Mouse (Mus musculus) stomach, postnatal 0 days (tissue): ENCODE data around the gene Rps7. TPM values are rescaled to one million over a fixed set of nuclear protein-coding genes. Genes with fewer than 3 reads are reported as not detected.
A peak's percentile ranks its signal among the peaks of the same experiment; 100 is the strongest.

Experiments used
- ATAC-seq: fragments of 200-750 bp; cut with Nextera tagmentation; 2 replicates; pipeline ENCODE4 v1.8.0; 2017; ENCODE audit not compliant: low FRiP score, low TSS enrichment
- DNase-seq: peaks from one replicate; pipeline ENCODE4 v3.0.0-alpha.2; 2016; ENCODE audit warnings: low spot score
- H3K27ac ChIP-seq: fragments of 300-500 bp; sonication (generic); replicated peaks from 2 replicates; pipeline ENCODE4 v1.5.1; 2014; ENCODE audit warnings: mild to moderate bottlenecking, control low read depth
- H3K27me3 ChIP-seq: fragments of 300-500 bp; sonication (generic); 2 replicates; pipeline ENCODE4 v1.6.1; 2014; ENCODE audit warnings: low read length; ENCODE audit not compliant: control insufficient read depth, insufficient read depth
- H3K36me3 ChIP-seq: fragments of 300-500 bp; sonication (generic); 2 replicates; pipeline ENCODE4 v1.6.1; 2014; ENCODE audit warnings: low read length, mixed read lengths; ENCODE audit not compliant: control insufficient read depth, insufficient read depth
- H3K4me1 ChIP-seq: fragments of 300-500 bp; sonication (generic); replicated peaks from 2 replicates; pipeline ENCODE4 v1.6.1; 2014; ENCODE audit warnings: antibody characterized with exemption; ENCODE audit not compliant: control insufficient read depth, insufficient read depth
- H3K4me2 ChIP-seq: fragments of 300-500 bp; sonication (generic); replicated peaks from 2 replicates; pipeline ENCODE4 v1.6.1; 2014; ENCODE audit warnings: low read depth, mild to moderate bottlenecking, control low read depth, moderate library complexity
- H3K4me3 ChIP-seq: fragments of 300-500 bp; sonication (generic); 2 replicates; pipeline ENCODE4 v1.5.1; 2014; ENCODE audit warnings: low read depth, low read length, control low read depth
- H3K9ac ChIP-seq: fragments of 300-500 bp; sonication (generic); 2 replicates; pipeline ENCODE4 v1.6.1; 2014; ENCODE audit warnings: mild to moderate bottlenecking, low read length, control low read depth, mixed read lengths
- H3K9me3 ChIP-seq: fragments of 300-500 bp; sonication (generic); 2 replicates; pipeline ENCODE4 v1.6.1; 2016; ENCODE audit warnings: low read length; ENCODE audit not compliant: control insufficient read depth
- CTCF ChIP-seq: IDR thresholded peaks from 2 replicates; pipeline ENCODE4 v1.5.1; 2016; ENCODE audit warnings: antibody characterized with exemption, low read depth, mild to moderate bottlenecking, moderate library complexity
- EP300 ChIP-seq: optimal IDR thresholded peaks from 2 replicates; pipeline ENCODE3; 2016; ENCODE audit warnings: antibody characterized with exemption
- WGBS: fragments of 180-500 bp; shearing (Covaris S2); extraction: QIAGEN DNeasy Blood & Tissue Kit; methylation state at CpG from one replicate; pipeline ENCODE4 v1.1.7; 2014; 5-methylcytosine and 5-hydroxymethylcytosine counted together
- polyA plus RNA-seq: library from polyadenylated mRNA; unstranded; fragments of >200 nt; fragmentation: Nextera tagmentation; extraction: Ambion mirVana; gene quantifications from 2 replicates; pipeline ENCODE4 v1.2.1, GENCODE M21; 2015

Rps7 gene
- polyA plus RNA-seq, result 726 and 771 TPM in 2 replicates

- WGBS, result 4% methylated on average over 68 of the region's 69 CpGs
- peak; percentile 99 for ATAC-seq
- TF ChIP-seq CTCF, result no peak
- peak; percentile 99 for TF ChIP-seq EP300
These were observed at the start of gene Rps7 for GRCm38 (mm10) chr12:28635535-28636476. Gene Rps7 (minus strand): TSS chr12:28635953.

GRCm38 (mm10) chr12:28684674-28685073 is 48.9 kb upstream of the Rps7 start:
- no peak overlapping the region for H3K4me2 ChIP-seq
- H3K27me3 ChIP-seq, result no peaks in the 10 kb centered on the region
- no peak overlapping the region for H3K9ac ChIP-seq
- WGBS, result 70% methylated on average over 1 of the region's 1 CpGs
- DNase-seq (no peak), ATAC-seq (no peak)
- H3K27ac ChIP-seq, result no peak overlapping the region
- H3K9me3 ChIP-seq, result no peaks in the 10 kb centered on the region
- H3K4me3 ChIP-seq, result no peak overlapping the region
- H3K4me1 ChIP-seq, result no peaks in the 10 kb centered on the region
- peaks cover 10% of the 10 kb centered on the region; the same call in 1 of the 2 replicates for H3K36me3 ChIP-seq
- no peak for TF ChIP-seq CTCF
- TF ChIP-seq EP300, result no peak

More at GRCm38 (mm10) chr12:28635535-28636476, at the start of gene Rps7:
- Histone ChIP-seq H3K4me2 (peak within 1 kb of the TSS; percentile 66), H3K36me3 (peaks cover 26% of the 10 kb centered on the region), H3K9me3 (no peaks in the 10 kb centered on the region), H3K27me3 (no peaks in the 10 kb centered on the region), H3K4me3 (peak within 1 kb of the TSS; percentile 86), H3K27ac (peak within 1 kb of the TSS; percentile 93), H3K9ac (peak within 1 kb of the TSS; percentile 97), H3K4me1 (peaks cover 5% of the 10 kb centered on the region; the same call in 1 of the 2 replicates)
- DNase-seq, result peak; percentile 93

GRCm38 (mm10) chr12:28675925-28676209 is 40.1 kb upstream of the Rps7 start:
- no peak for TF ChIP-seq EP300
- no peak for TF ChIP-seq CTCF
- Histone ChIP-seq H3K4me2 (peak overlapping the region; percentile 65), H3K27me3 (no peaks in the 10 kb centered on the region), H3K27ac (peak overlapping the region; percentile 95), H3K9ac (peak overlapping the region; percentile 68), H3K4me1 (peaks cover 7% of the 10 kb centered on the region), H3K36me3 (peaks cover 6% of the 10 kb centered on the region; the same call in 1 of the 2 replicates), H3K4me3 (peak overlapping the region; percentile 69), H3K9me3 (no peaks in the 10 kb centered on the region)
- 48% methylated on average over 5 of the region's 5 CpGs for WGBS
- DNase-seq, result no peak
- ATAC-seq, result no peak

GRCm38 (mm10) chr12:28675121-28675924 is 39.6 kb upstream of the Rps7 start, which contains the start of gene Adi1:
Gene Adi1 (plus strand): TSS chr12:28675231.
- peak; percentile 95 for ATAC-seq
- 2% methylated on average over 53 of the region's 53 CpGs for WGBS
- Histone ChIP-seq H3K27me3 (no peaks in the 10 kb centered on the region), H3K9me3 (no peaks in the 10 kb centered on the region), H3K4me1 (peaks cover 7% of the 10 kb centered on the region), H3K36me3 (peaks cover 1% of the 10 kb centered on the region; the same call in 1 of the 2 replicates), H3K4me2 (peak within 1 kb of the TSS; percentile 65), H3K9ac (peak within 1 kb of the TSS; percentile 68), H3K4me3 (peak within 1 kb of the TSS; percentile 69), H3K27ac (peak within 1 kb of the TSS; percentile 95)
- peak; percentile 94 for DNase-seq
- TF ChIP-seq CTCF (no peak), EP300 (no peak)

- peaks cover 7% of the 10 kb centered on the region for H3K4me1 ChIP-seq
- H3K4me3 ChIP-seq, result no peak overlapping the region
- peak overlapping the region; percentile 65 for H3K4me2 ChIP-seq
- 82% methylated on average over 10 of the region's 10 CpGs for WGBS
- ATAC-seq (no peak), DNase-seq (no peak)
- TF ChIP-seq CTCF (peak; percentile 39; the same call in 1 of the 2 replicates), EP300 (no peak)
- no peaks in the 10 kb centered on the region for H3K9me3 ChIP-seq
- no peak overlapping the region; the same call in 1 of the 2 replicates for H3K27ac ChIP-seq
- no peaks in the 10 kb centered on the region for H3K27me3 ChIP-seq
- H3K36me3 ChIP-seq, result no peaks in the 10 kb centered on the region
- no peak overlapping the region for H3K9ac ChIP-seq
These were observed 38.4 kb upstream of the Rps7 start for GRCm38 (mm10) chr12:28674038-28674720.
